Mouse (Mus musculus) large intestine, adult 2 months (tissue): Measurements from ENCODE around the gene B2m. TPM values are rescaled to one million over a fixed set of nuclear protein-coding genes. Genes with fewer than 3 reads are reported as not detected.
A peak's percentile ranks its signal among the peaks of the same experiment; 100 is the strongest.

Experiments used
- DNase-seq: peaks from one replicate; pipeline ENCODE4 v3.0.0-alpha.2; 2012; ENCODE audit warnings: low read depth, low spot score
- WGBS: fragments of 180-500 bp; shearing (Covaris S2); methylation state at CpG from one replicate; pipeline ENCODE4 v1.1.7; 2018; 5-methylcytosine and 5-hydroxymethylcytosine counted together
- polyA plus RNA-seq: library from polyadenylated mRNA; depleted of rRNA; stranded (reverse); fragments of >200 nt; gene quantifications from 2 replicates; pipeline ENCODE4 v1.2.3, GENCODE M21; 2012

B2m gene
- polyA plus RNA-seq, 1 experiment, result 1,363 TPM

- DNase-seq, result peak; percentile 89
- WGBS, result under 1% methylated on average over 18 of the region's 18 CpGs
These were observed 894 bp downstream of the B2m start for GRCm38 (mm10) chr2:122148242-122148917.

GRCm38 (mm10) chr2:122149316-122149715 is 1.8 kb downstream of the B2m start:
- DNase-seq, result no peak
- WGBS, result 69% methylated on average over 6 of the region's 6 CpGs

- DNase-seq, result no peak
- 61% methylated on average over 3 of the region's 3 CpGs for WGBS
These were observed 2.2 kb downstream of the B2m start for GRCm38 (mm10) chr2:122149716-122150115.

GRCm38 (mm10) chr2:122151221-122151620 is 3.7 kb downstream of the B2m start:
- no peak for DNase-seq
- 95% methylated on average over 1 of the region's 1 CpGs for WGBS

- 88% methylated on average over 3 of the region's 3 CpGs for WGBS
- no peak for DNase-seq
These were observed 5.4 kb downstream of the B2m start for GRCm38 (mm10) chr2:122152850-122153249.

GRCm38 (mm10) chr2:122153681-122154365 is 6.3 kb downstream of the B2m start:
- 94% methylated on average over 7 of the region's 7 CpGs for WGBS
- DNase-seq, result no peak

GRCm38 (mm10) chr2:122154479-122154878 is 7.0 kb downstream of the B2m start:
- no peak for DNase-seq
- WGBS, result 95% methylated on average over 2 of the region's 2 CpGs

GRCm38 (mm10) chr2:122155292-122155691 is 7.8 kb downstream of the B2m start:
- WGBS, result 94% methylated on average over 2 of the region's 2 CpGs
- no peak for DNase-seq

- DNase-seq, result no peak
- 77% methylated on average over 4 of the region's 4 CpGs for WGBS
These were observed 8.7 kb downstream of the B2m start for GRCm38 (mm10) chr2:122156051-122156700.

- DNase-seq, result no peak
These were observed 10.1 kb downstream of the B2m start for GRCm38 (mm10) chr2:122157561-122157960.

GRCm38 (mm10) chr2:122158362-122158802 is 10.9 kb downstream of the B2m start:
- no peak for DNase-seq
- WGBS, result 63% methylated on average over 6 of the region's 6 CpGs

GRCm38 (mm10) chr2:122159667-122160066 is 12.2 kb downstream of the B2m start:
- no peak for DNase-seq

GRCm38 (mm10) chr2:122160680-122161079 is 13.2 kb downstream of the B2m start, which contains the start of gene Trim69:
Gene Trim69, plus strand, starts transcription at chr2:122160700.
- 40% methylated on average over 2 of the region's 2 CpGs for WGBS
- DNase-seq, result peak; percentile 60

More at GRCm38 (mm10) chr2:122159667-122160066, 12.2 kb downstream of the B2m start:
- WGBS, result 77% methylated on average over 6 of the region's 6 CpGs

- no peak for DNase-seq
- WGBS, result 53% methylated on average over 4 of the region's 4 CpGs
These were observed 14.1 kb downstream of the B2m start for GRCm38 (mm10) chr2:122161542-122161941.

- WGBS, result 88% methylated on average over 2 of the region's 2 CpGs
These were observed 15.0 kb downstream of the B2m start for GRCm38 (mm10) chr2:122162529-122162928.

GRCm38 (mm10) chr2:122163430-122164195 is 16.1 kb downstream of the B2m start:
- no peak for DNase-seq
- 65% methylated on average over 13 of the region's 13 CpGs for WGBS

More at GRCm38 (mm10) chr2:122162529-122162928, 15.0 kb downstream of the B2m start:
- DNase-seq, result no peak

- WGBS, result 42% methylated on average over 11 of the region's 11 CpGs
- DNase-seq, result no peak
These were observed 16.8 kb downstream of the B2m start for GRCm38 (mm10) chr2:122164293-122164692.

- WGBS, result 86% methylated on average over 6 of the region's 6 CpGs
- no peak for DNase-seq
These were observed 23.8 kb downstream of the B2m start for GRCm38 (mm10) chr2:122171292-122171691.

- 90% methylated on average over 2 of the region's 2 CpGs for WGBS
- no peak for DNase-seq
These were observed 24.7 kb downstream of the B2m start for GRCm38 (mm10) chr2:122172188-122172587.
